Mouse (Mus musculus) testis, postnatal 10 days (tissue): ENCODE measurements around the gene Rpl13a.
"Not testable (repeated sequence)": the region's sequence is repeated elsewhere in the genome, so short reads cannot be mapped to it uniquely, and the experiment has no call there.

Source experiments
- DNase-seq: peaks from one replicate; pipeline ENCODE4 v3.0.0; 2021; ENCODE audit warnings: low spot score

The Rpl13a gene

DNA sequence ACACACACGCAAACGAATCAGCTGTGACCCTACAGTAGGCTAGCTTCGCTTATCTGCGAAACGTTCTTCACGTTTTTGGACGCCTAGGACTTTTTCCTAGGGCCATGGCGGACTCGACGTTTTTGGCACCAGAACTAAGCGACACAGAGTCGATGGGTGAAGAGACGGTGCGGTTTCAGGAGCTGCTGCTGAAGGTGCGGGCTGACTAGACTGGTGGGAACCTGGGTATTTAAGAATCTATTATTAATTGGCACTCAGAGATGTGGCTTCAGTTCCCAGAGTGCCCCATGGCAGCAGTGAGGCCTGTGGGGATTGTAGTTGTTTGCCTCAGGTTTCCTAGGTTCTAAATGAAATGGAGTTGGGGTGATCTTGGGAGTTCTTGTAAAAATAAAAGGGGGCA lies 27.6 kb upstream of the Rpl13a start:
- no peak for DNase-seq

DNA sequence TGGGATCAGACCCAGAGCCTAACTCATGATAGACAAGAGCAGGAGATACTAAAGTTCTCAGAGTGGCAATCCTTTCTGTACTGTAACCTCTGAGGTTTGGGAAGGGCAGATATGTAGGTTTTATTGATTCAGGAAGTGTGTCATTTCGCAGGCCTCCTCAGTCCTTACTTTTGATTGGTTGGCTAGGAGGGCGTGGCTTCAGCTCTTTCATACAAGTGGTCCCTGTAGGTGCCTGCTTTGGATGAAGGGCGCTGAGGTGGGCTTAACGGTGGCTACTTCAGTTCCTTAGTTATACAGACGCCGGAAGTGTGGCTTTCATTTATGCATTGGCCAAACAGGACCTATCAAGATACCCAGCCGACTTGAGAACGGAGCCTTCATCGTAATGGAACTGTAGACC lies 27.0 kb upstream of the Rpl13a start:
- no peak for DNase-seq

DNA sequence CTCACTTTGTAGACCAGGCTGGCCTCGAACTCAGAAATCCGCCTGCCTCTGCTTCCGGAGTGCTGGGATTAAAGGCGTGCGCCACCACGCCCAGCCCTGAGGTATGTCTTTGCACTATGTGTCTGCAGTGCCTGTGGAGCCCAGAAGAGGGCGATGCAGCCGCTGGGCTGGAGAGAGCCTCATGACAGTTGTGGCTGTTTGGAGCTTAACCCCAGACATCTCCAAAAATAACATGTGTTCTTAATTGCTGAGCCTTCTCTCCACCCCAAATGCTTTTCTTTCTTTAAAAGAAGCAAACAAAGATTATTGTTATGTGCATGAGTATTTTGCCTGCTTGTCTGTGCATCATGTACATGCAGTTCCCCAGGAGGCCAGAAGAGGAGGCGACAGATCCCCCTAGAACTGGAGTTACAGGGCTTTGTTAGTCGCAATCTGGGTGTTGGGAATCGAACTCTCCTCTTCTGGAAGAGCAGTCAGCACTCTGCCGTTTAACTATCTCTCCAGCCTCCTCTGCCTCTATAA lies 26.5 kb upstream of the Rpl13a start:
- peak; percentile 82 for DNase-seq

DNA sequence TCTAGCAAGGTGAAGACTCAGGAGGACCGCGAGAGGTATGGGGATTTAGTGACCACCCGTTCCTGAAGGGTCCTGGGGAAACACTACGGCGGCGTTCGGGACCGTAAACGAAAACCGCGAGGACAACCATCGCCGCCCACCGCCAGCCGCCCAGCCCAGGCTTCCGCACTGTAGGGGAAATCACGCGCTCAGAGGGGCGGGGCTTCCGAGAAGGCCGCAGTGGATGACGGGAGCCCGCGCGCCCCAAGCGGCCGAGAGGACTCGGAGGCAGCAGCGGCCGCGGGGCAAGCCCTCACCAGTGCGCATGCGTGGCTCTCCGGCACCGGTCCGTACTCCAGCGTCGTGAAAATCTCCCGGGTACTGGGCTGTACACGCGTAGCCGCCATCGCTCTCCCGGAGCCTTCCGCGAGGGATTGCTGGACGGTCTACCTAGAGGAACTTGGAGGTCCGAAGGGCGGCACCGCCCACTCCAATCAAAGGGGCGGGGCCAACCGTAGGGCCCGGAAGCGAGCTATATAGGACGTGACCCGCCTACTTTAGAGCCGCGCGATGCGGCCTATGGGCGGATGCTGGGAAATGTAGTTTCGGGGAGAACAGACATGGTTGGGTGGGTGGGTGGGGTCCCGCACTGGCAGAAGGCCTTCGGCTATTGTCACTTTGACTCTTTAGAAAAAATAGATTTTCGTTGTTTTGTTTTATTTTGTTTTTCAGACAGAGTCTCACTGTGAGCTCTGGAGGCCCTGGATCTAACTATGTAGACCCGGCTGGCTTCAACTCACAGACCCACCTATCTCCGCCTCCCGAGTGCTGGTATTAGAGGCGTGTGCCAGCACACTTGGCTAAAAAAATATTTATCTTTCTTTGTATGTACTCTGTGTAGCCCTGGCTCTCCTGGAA lies 25.8 kb upstream of the Rpl13a start, which contains the start of the genes Pih1d1 and Aldh16a1:
Gene Pih1d1, plus strand, starts transcription at position 208 of the 897 bp plus-strand sequence.
Gene Aldh16a1, minus strand, starts transcription at position 489 of the 897 bp plus-strand sequence.
- peak; percentile 99 for DNase-seq

DNA sequence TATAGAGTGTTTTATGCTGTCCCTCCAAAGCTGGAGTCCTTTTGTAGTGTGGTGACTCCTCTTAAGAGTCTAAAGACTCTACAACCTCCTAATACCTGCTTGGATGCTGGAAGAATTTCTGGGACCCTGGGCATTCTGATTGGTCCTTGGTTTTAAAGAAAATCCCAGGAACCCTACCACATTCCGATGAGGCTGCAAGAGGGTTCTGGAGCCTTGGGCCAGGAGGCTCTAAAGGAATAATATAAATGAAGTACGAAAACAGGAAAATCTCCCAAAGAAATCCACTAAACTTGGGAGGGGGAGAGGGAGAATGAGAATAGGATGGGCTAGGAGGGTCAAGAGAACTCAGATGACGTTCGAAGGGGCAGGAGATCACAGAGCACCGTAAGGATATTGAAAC lies 25.0 kb upstream of the Rpl13a start:
- DNase-seq = no peak

DNA sequence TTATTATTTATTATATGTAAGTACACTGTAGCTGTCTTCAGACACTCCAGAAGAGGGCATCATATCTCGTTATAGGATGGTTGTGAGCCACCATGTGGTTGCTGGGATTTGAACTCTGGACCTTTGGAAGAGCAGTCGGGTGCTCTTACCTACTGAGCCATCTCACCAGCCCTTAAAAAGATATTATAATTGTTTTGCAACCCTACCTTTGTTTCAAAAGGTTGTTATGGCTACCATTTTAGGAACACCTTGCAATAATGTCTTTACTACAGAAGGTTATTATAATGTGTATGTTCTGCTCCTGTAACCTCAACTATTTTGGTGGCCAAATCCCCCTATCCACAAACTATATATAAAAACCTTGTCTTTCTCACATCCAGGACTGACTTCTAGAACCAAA lies 24.5 kb upstream of the Rpl13a start:
- DNase-seq = not testable (repeated sequence)

DNA sequence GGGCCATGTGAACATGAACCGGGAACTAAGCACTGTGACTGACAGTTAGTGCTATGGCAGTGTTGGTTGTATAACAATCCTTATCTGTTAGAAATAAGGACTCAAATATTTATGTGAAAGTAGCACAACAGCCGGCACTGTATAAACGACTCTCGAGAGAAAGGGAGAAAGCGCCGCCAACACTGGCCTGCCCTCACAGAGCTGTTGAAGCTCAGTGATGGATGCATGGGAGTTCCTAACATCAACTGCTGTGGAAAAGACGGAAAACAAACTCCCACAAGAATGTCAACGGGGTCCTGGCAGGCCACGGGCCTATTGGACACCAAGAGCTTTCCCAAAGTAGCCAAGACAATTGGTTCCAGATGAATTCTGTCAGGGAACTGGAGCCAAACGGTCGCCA lies 22.7 kb upstream of the Rpl13a start:
- DNase-seq = no peak

DNA sequence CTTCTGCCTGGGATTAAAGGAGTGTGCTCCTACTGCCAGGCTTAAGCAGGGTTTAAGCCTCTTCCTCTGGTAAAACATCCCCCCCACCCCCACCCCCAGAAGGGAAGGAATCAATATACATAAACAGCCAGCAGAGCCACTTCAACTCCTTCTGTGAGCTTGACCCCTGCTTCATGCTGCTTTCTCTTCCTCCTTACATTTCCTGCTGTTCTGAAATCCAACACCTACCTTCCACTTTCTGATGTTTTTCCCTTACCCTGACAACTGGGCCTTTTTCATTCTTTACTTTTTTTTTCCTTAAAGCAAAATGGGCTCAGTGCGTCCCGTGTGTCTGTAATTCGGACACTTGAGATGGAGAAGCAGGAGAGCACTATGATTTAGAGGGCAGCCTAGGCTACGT lies 21.8 kb upstream of the Rpl13a start:
- no peak for DNase-seq

DNA sequence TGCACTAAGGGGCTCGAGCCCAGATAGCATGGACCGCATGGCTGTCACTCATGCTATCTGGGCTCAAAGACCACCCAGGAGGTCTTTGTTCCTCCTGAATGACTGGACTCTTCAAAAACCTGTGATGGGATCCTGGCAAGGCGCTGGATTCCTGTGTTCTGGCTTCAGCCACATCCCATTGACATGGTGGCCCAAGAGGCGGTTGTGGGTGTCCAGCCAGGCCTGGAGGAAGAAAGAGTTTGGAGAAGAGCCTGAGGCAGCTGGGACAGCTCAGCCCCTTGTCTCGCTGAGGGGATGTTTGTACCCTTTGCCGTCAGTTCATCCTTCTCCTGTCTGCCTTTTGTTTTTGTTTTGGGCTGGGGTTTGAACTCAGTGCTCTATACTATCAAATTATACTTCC lies 21.0 kb upstream of the Rpl13a start:
- DNase-seq = no peak

DNA sequence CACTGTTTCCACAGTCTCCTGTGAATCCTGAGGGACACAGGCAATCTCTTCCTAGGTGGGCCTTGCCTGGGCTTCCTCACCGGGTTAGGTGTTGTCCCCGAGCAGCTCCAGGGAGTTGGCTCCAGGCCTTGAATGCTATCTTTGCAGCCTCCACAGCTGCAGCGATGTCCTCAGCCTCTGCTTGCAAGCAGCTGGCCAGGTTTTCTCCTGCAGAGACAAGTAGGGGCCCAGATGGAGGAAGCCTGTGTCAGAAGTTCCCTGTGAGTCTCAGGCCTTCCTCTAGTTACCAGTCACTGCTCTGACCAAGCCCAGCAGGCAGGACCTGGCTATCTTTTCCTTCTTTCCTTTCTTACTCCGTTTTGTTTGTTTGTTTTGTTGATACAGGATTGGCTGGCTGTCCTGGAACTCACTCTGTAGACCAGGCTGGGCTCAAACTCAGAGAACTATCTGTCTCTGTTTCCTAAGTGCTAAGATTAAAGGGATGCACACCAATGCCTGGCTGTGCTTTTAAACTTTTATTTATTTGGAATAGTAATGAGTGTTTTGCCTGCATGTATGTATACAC lies 20.1 kb upstream of the Rpl13a start:
- no peak for DNase-seq

DNA sequence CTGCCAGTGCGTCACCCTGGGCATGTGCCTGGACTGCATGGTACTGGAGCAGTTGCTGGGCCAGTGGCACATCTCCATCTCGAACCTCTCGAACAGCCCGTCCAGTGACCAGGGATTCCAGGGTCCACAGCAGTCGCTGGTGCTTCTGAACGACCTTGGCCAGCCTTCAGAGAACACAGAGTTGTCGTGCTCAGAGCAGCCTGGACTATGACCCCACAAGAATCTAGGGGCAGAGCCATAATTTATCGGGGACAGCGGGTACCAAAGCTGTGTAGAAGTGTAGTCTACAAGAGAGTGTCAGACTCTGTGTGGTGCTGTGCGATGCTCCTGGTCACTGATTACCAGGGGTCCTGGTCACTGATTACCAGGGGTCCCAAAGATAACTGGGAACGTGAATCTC lies 19.3 kb upstream of the Rpl13a start:
- no peak for DNase-seq

DNA sequence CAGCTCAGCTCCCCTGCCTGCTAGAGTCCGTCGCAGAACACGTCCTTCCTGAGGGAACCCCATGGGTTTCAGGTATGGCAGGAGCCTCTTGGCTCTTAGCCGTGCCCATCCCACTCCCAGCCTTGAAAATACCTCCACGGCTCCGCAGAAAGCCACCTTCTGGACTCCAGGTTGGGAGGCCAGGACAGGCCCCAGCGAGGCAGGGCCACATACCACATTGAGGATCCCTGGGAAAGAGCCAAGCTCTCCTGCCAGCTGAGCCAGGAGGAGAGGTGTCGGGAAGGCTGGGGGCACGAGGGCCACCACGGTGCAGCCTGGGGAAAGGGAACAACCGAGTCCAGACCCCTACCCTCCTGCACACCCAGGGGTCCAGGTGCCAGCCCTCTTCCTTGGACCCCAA lies 18.7 kb upstream of the Rpl13a start:
- no peak for DNase-seq

DNA sequence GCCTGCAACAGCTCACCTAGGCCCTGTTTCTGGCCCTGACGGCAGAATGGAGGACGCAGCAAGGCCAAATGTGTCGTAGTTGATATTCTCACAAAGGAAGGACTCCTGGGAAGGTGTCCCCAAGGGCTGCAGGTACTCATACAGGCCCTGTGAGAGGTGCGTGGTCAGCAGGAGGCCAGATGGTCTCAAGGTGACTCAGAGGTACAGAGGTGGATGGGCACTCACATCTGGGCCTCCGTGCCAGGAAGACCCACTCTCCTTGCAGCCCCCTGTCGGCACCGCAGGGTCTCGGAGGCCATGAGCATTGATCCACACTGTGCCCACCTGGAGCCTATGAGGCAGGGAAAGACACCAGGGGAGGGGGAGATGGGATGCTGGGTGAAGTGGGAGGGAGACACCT lies 16.9 kb upstream of the Rpl13a start:
- DNase-seq = no peak

DNA sequence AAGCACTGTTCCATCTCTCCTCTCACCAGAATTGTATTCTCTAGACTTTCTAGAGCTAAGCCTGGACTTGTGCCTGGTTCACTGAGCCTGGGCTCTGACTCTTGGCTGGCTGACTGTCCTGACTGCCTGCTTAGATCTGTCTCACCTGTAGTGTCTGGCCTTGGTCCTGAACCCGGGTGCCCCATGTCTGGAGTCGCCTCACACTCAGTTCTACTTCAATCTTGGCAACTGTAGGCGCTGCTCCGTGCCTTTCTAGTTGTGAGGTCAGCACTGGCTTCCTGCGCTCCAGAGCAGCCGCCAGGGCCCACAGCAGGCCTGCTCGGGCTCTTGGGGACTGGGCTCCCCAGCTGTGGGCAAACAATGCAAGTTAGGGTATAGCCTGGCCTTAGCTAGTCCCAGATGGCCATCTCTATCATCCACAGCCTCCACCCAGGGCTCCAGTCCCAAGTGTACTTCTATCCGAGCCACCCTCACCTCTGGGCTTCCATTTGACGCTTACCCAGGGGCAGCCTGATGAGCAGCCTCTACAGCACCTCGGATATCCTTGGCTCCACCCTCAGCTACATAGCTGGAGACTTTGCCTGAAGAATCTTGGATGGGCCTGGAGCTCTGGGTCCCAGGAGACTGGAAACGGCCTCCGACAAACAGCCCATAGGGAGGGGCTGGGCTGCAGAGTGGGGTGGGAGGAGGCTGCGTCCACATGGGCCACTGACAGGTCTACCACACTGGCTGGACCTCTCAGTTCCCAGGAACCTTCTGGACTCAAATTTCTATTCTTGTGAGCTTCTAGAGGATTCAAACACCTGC lies 16.0 kb upstream of the Rpl13a start:
- DNase-seq = no peak

DNA sequence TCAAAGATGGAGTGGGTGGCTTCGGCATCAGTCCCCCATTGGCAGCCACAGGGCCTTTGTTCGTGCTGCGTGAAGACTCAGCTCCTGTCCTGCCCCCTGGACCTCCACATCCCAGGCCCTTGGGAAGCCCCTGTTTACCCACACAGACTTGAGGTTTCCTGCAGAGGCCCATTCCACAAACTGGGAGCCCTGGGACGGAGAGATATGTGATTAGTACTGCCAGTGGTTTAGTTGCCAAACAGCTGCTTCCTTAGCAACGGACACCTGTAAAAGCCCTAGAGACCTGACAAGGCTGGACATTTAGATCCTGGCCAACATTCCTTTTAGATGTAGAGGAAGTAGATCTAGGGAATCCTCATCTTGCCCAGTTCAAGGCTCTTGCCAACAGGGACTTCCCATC lies 13.4 kb upstream of the Rpl13a start:
- DNase-seq = no peak

DNA sequence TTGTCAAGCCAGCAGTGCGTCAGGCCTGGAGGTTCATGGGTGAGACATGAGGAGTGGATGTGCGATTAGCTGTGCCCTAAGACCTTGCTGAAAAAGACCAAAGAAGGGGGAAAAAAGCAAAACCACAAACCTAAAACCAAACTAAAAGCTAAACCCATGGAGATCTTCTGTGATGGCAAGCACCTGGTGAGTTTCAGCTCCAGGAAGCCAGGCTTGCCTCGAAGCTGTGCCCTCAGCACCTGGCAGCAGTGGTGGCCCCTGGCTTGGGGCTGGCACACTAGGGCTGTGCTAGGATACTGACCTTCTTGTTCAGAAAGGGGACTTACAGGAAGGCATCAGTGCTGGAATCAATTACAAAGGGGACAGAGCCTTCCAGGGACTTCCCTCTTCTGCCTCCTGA lies 12.8 kb upstream of the Rpl13a start:
- no peak for DNase-seq

DNA sequence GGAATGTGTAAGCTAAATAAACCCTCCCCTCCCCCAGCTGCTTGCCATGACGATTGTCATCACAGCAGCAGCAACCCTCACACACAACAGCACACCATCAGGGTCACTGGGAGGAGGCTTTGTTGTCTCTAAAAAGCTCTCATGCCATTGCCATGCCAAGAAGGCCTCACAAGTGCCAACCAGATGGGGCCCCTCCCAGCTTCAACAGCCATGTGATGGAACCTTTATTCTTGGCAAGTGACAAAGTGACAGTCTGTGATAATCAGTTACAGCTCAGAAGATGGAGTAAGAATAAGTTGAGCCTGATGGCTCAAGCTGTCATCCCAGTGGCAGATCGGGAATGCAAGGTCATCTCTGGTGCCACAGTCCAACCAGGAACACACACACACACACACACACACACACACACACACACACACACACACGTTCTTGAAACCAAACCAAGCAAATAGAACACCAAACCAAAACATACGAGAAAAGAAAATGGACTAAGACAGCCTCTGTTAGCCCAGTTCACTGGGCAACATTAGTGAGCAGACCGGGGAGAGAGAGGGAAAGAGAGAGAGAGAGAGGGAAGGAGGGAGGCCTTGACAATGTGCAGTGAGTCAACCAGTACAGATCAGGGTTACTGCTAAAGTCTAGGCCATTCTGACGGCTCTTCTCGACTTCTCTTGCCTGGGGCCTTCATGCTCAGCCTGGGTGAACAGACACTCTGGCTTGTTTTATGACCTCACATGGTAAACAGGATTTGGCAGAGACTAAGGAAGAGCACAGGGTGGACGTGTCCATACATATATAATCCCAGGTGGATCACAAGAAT lies 11.6 kb upstream of the Rpl13a start:
- DNase-seq = no peak

DNA sequence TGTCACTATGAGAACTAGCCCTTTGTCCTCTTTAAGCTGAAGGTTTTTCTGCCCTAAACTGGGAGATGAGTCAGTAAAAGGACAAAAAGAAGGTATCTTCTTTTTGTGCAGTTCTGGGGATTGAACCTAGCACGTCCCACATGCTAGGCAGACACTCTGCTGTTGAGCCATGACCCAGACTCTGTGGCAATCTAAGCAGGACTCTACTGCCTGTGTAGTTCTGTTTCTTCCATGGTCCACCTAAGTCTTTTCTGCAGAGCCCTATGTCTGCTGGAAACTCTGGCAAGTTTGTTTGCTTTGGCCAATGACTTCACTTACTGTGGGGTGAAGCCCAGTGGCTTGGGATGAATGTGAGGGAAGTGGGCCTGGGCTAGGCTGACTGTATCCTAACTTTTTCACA lies 9.8 kb upstream of the Rpl13a start:
- no peak for DNase-seq

DNA sequence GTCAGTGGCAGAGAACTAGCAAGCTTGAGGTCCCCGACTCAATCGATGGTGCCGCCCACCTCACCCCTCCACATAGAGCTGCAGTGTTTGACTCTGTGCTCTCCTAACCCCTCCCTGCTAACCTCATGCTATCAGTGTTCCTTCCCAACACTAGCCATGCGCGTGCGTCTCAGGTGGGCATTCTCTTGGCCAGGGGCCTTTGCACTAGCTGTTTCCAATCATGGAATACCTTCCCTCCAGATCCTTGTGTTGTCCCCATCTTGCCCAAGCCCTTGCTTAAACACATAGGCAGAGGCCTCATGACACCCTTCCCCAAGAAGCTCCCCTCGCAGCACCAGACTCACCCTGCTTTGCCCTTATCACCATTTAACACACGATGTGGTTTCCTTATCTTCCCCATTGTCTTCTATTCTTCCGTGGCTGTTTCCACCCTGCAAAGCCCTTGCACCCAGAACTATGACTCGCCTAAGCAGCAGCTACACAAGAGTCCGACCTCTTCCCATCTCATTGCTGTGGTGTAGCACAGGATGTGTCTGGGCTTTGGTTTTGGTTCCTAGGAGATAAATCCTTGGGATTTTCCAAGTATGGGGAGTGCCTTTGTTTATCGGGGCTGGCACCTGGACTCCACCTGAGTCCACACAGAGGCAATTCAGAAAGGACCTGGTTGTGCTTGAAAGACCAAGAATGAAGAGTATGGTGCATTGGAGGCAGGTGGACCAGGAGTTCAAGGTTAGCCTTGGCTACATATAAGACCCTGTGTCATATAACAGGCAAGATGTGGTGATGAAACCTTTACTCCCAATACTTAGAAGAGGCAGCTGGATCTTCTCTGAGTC lies 8.8 kb upstream of the Rpl13a start:
- DNase-seq = no peak

DNA sequence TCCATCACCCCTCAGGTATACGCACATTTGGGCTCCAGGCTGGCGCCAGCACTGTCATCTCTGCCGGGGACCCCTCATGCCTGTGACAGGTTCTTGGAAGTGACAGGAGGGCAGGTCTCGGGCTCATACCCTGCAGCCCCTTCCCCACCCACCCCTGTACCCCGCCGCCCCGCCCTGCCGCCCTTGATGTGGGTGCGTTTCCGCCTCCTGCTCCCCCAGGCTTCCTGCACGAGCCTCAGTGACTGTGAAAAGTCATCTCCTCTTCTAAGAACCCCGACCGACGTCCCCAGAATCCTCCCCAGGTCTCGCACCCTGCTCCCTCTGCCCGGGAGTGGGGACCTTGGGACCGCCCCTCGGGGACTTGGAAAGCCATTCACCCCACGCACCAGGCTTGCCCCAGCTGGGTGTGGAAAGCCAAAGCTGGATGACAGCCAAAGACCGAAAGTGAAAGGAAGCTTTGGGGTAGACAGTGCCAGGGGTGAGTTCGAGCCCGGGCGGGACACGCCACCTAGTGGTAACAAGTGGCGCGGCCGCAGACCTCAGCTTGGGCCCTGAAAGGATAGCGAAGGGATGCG lies 7.5 kb upstream of the Rpl13a start, which contains the start of the genes Gm45713 and Flt3l:
Gene Gm45713, minus strand, starts transcription at position 239 of the 575 bp plus-strand sequence.
Gene Flt3l, minus strand, starts transcription at position 440 of the 575 bp plus-strand sequence.
- DNase-seq = peak; percentile 94
